Mouse (Mus musculus) cortical plate, adult 2 months (tissue): ENCODE data around the gene Ddx27. TPM values are rescaled to one million over a fixed set of nuclear protein-coding genes. Genes with fewer than 3 reads are reported as not detected.

ENCODE experiments used
- H3K27ac ChIP-seq: fragments of 200-500 bp; 2 replicates; pipeline ENCODE4 v1.5.1; 2012; ENCODE audit warnings: low read length, control low read depth, inconsistent platforms; ENCODE audit not compliant: insufficient read depth
- H3K4me1 ChIP-seq: fragments of 200-500 bp; 2 replicates; pipeline ENCODE4 v1.6.1; 2011; ENCODE audit warnings: low read length; ENCODE audit not compliant: control insufficient read depth, insufficient read depth
- H3K4me3 ChIP-seq: fragments of 200-500 bp; 2 replicates; pipeline ENCODE4 v1.5.1; 2011; ENCODE audit warnings: mild to moderate bottlenecking, low read length, control low read depth; ENCODE audit not compliant: insufficient read depth
- CTCF ChIP-seq: fragments of 200-500 bp; IDR thresholded peaks from 2 replicates; pipeline ENCODE4 v1.5.1; 2011; ENCODE audit warnings: mild to moderate bottlenecking, control low read depth, low read length; ENCODE audit not compliant: insufficient read depth; ENCODE audit errors: extremely low read depth
- POLR2A ChIP-seq: fragments of 200-500 bp; IDR thresholded peaks from 2 replicates; pipeline ENCODE4 v1.6.1; 2011; ENCODE audit warnings: mild to moderate bottlenecking, low read length, control low read depth; ENCODE audit not compliant: insufficient read depth; ENCODE audit errors: extremely low read depth
- polyA plus RNA-seq: library from polyadenylated mRNA; depleted of rRNA; stranded (reverse); fragments of >200 nt; gene quantifications from 2 replicates; pipeline ENCODE4 v1.2.3, GENCODE M21; 2012; rRNA removed

Ddx27 gene
- 34.9 and 35.6 TPM in 2 replicates for polyA plus RNA-seq

GRCm38 (mm10) chr2:167014702-167015381, at the start of gene Ddx27:
Ddx27 (plus strand) TSS chr2:167015193.
- TF ChIP-seq CTCF (no peak), POLR2A (peak; percentile 62; the same call in 1 of the 2 replicates)
- Histone ChIP-seq H3K4me3 (peak within 1 kb of the TSS; percentile 81), H3K4me1 (peaks cover 9% of the 10 kb centered on the region), H3K27ac (no peak within 1 kb of the TSS)

GRCm38 (mm10) chr2:166973153-166973552, 41.8 kb upstream of the Ddx27 start:
- no peak for TF ChIP-seq CTCF
- TF ChIP-seq POLR2A = no peak
- peaks cover 9% of the 10 kb centered on the region; the same call in 1 of the 2 replicates for H3K4me1 ChIP-seq
- H3K4me3 ChIP-seq = no peak overlapping the region
- H3K27ac ChIP-seq = no peak overlapping the region

GRCm38 (mm10) chr2:166974177-166974872, 40.7 kb upstream of the Ddx27 start:
- Histone ChIP-seq H3K27ac (0 out of 2 replicates have a peak overlapping the region, but pooled peaks have one; percentile 25), H3K4me3 (no peak overlapping the region), H3K4me1 (peaks cover 9% of the 10 kb centered on the region; the same call in 1 of the 2 replicates)
- TF ChIP-seq CTCF (no peak), POLR2A (no peak)

- peak overlapping the region; percentile 58; the same call in 1 of the 2 replicates for H3K27ac ChIP-seq
- H3K4me1 ChIP-seq = peaks cover 9% of the 10 kb centered on the region; the same call in 1 of the 2 replicates
- TF ChIP-seq CTCF = no peak
- no peak for TF ChIP-seq POLR2A
- H3K4me3 ChIP-seq = no peak overlapping the region
Observed at GRCm38 (mm10) chr2:166976356-166976755, 38.6 kb upstream of the Ddx27 start.

GRCm38 (mm10) chr2:166977490-166977889, 37.5 kb upstream of the Ddx27 start:
- no peak overlapping the region for H3K27ac ChIP-seq
- H3K4me3 ChIP-seq = no peak overlapping the region
- TF ChIP-seq POLR2A = no peak
- TF ChIP-seq CTCF = no peak
- peaks cover 11% of the 10 kb centered on the region; the same call in 1 of the 2 replicates for H3K4me1 ChIP-seq

- TF ChIP-seq CTCF (no peak), POLR2A (no peak)
- Histone ChIP-seq H3K4me1 (peaks cover 10% of the 10 kb centered on the region; the same call in 1 of the 2 replicates), H3K27ac (no peak overlapping the region), H3K4me3 (no peak overlapping the region)
Observed at GRCm38 (mm10) chr2:166980161-166980560, 34.8 kb upstream of the Ddx27 start.

- TF ChIP-seq POLR2A = no peak
- TF ChIP-seq CTCF = no peak
- H3K4me1 ChIP-seq = peaks cover 2% of the 10 kb centered on the region; the same call in 1 of the 2 replicates
Observed at GRCm38 (mm10) chr2:166983351-166983894, 31.6 kb upstream of the Ddx27 start.

GRCm38 (mm10) chr2:166990861-166991260, 24.1 kb upstream of the Ddx27 start:
- Histone ChIP-seq H3K4me1 (no peaks in the 10 kb centered on the region; the same call in 1 of the 2 replicates), H3K4me3 (no peak overlapping the region), H3K27ac (no peak overlapping the region)
- TF ChIP-seq POLR2A = no peak
- no peak for TF ChIP-seq CTCF

More at GRCm38 (mm10) chr2:166983351-166983894, 31.6 kb upstream of the Ddx27 start:
- H3K4me3 ChIP-seq = no peak overlapping the region
- no peak overlapping the region for H3K27ac ChIP-seq

GRCm38 (mm10) chr2:166991945-166992344, 23.0 kb upstream of the Ddx27 start:
- H3K4me3 ChIP-seq = no peak overlapping the region
- TF ChIP-seq POLR2A (no peak), CTCF (no peak)
- H3K4me1 ChIP-seq = peaks cover 3% of the 10 kb centered on the region; the same call in 1 of the 2 replicates
- no peak overlapping the region for H3K27ac ChIP-seq
